Mouse (Mus musculus) hindbrain, embryonic 14.5 days (tissue): ENCODE results near the gene Adarb1. TPM values are rescaled to one million over a fixed set of nuclear protein-coding genes. Genes with fewer than 3 reads are reported as not detected.
A peak's percentile ranks its signal among the peaks of the same experiment; 100 is the strongest.

ENCODE experiments used
- ATAC-seq: fragments of 200-750 bp; cut with Nextera tagmentation; 2 replicates; pipeline ENCODE4 v1.8.0; 2017; ENCODE audit warnings: moderate number of reproducible peaks, mild to moderate bottlenecking, moderate TSS enrichment, moderate library complexity; ENCODE audit not compliant: low FRiP score
- DNase-seq: peaks from one replicate; pipeline ENCODE4 v3.0.0-alpha.2; 2015; ENCODE audit warnings: low spot score
- H3K27ac ChIP-seq: fragments of 300-500 bp; sonication (generic); 2 replicates; pipeline ENCODE4 v1.5.1; 2014; ENCODE audit warnings: mild to moderate bottlenecking, moderate library complexity
- H3K27me3 ChIP-seq: fragments of 300-500 bp; sonication (generic); 2 replicates; pipeline ENCODE4 v1.6.1; 2014; ENCODE audit warnings: mild to moderate bottlenecking, low read length, mixed read lengths; ENCODE audit not compliant: control insufficient read depth, insufficient read depth
- H3K36me3 ChIP-seq: fragments of 300-500 bp; sonication (generic); replicated peaks from 2 replicates; pipeline ENCODE4 v1.6.1; 2014; ENCODE audit not compliant: control insufficient read depth, insufficient read depth
- H3K4me1 ChIP-seq: fragments of 300-500 bp; sonication (generic); replicated peaks from 2 replicates; pipeline ENCODE4 v1.6.1; 2014; ENCODE audit warnings: antibody characterized with exemption, low read length, mixed read lengths; ENCODE audit not compliant: control insufficient read depth, insufficient read depth
- H3K4me2 ChIP-seq: fragments of 300-500 bp; sonication (generic); replicated peaks from 2 replicates; pipeline ENCODE4 v1.6.1; 2014; ENCODE audit warnings: mild to moderate bottlenecking, moderate library complexity
- H3K4me3 ChIP-seq: fragments of 300-500 bp; sonication (generic); replicated peaks from 2 replicates; pipeline ENCODE4 v1.5.1; 2014; ENCODE audit warnings: mild to moderate bottlenecking, low read length
- H3K9ac ChIP-seq: fragments of 300-500 bp; sonication (generic); 2 replicates; pipeline ENCODE4 v1.6.1; 2014
- H3K9me3 ChIP-seq: fragments of 300-500 bp; sonication (generic); 2 replicates; pipeline ENCODE4 v1.6.1; 2016; ENCODE audit warnings: low read length; ENCODE audit not compliant: control insufficient read depth
- WGBS: fragments of 180-500 bp; shearing (Covaris S2); extraction: QIAGEN DNeasy Blood & Tissue Kit; methylation state at CpG from one replicate; pipeline ENCODE4 v1.1.7; 2014; 5-methylcytosine and 5-hydroxymethylcytosine counted together
- polyA plus RNA-seq: library from polyadenylated mRNA; unstranded; fragments of >200 nt; fragmentation: Nextera tagmentation; extraction: Ambion mirVana; gene quantifications from 2 replicates; pipeline ENCODE4 v1.2.1, GENCODE M21; 2014

Gene Adarb1
- polyA plus RNA-seq, 1 experiment from 2014 or later, result 20.7 TPM

DNA sequence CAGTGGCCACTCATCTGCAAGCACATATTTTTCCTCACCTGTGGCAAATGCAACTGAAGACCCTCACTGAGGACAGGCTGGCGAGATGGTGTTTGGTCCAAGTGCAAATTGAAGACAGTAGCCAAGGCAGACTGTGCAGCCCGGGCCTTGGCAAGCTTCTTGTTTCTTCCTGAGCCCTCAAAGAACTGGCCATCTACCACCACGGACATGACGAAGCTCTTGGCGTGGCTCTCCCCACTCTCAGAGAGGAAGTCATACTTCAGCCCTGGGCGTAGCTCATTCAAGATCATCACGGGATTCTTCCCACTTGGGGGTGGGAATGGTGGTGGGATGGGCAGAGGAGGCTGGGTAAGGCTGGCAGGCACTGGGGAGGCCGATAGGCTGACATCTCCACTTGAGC is 96.5 kb downstream of the Adarb1 start:
- H3K4me1 ChIP-seq, result no peaks in the 10 kb centered on the region
- no peaks in the 10 kb centered on the region for H3K27me3 ChIP-seq
- 0 out of 2 replicates have a peak, but pooled peaks cover 9% of the 10 kb centered on the region for H3K36me3 ChIP-seq
- ATAC-seq (no peak), DNase-seq (no peak)
- no peak overlapping the region for H3K4me2 ChIP-seq
- no peak overlapping the region for H3K9ac ChIP-seq
- H3K27ac ChIP-seq, result no peak overlapping the region
- H3K9me3 ChIP-seq, result no peaks in the 10 kb centered on the region
- H3K4me3 ChIP-seq, result no peak overlapping the region
- 93% methylated on average over 8 of the region's 8 CpGs for whole genome bisulfite sequencing

GRCm38 (mm10) chr10:77321001-77321400 is 97.1 kb downstream of the Adarb1 start:
- no peak for ATAC-seq
- Histone ChIP-seq H3K9me3 (no peaks in the 10 kb centered on the region), H3K4me1 (no peaks in the 10 kb centered on the region), H3K9ac (no peak overlapping the region), H3K4me2 (no peak overlapping the region), H3K27ac (no peak overlapping the region), H3K4me3 (no peak overlapping the region), H3K27me3 (no peaks in the 10 kb centered on the region), H3K36me3 (0 out of 2 replicates have a peak, but pooled peaks cover 9% of the 10 kb centered on the region)
- WGBS, result 85% methylated on average over 1 of the region's 1 CpGs
- DNase-seq, result no peak

DNA sequence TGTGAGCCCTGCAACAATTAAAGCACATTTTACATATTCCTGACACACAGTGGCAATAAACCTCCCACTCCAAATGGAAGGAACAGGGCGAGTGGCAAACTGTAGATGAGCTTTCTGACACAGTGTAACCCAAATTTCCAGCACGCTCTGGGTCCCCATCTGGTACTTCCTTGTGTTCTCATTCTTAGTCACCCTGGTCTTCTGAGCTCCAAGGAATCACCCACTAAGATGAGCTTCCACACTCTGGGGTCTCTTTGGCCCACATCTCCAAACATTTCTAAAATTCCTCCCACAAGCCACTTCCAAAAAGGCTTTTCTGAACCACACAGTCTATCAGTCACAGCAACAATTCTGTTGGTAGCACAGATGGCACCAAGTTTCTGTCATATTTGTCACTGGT is 102.4 kb downstream of the Adarb1 start:
- no peak for DNase-seq
- 97% methylated on average over 2 of the region's 2 CpGs for WGBS
- ATAC-seq, result no peak

GRCm38 (mm10) chr10:77314711-77315266 is 103.3 kb downstream of the Adarb1 start:
- no peak for DNase-seq
- Histone ChIP-seq H3K27me3 (no peaks in the 10 kb centered on the region), H3K4me2 (no peak overlapping the region), H3K4me1 (no peaks in the 10 kb centered on the region), H3K9me3 (no peaks in the 10 kb centered on the region), H3K4me3 (no peak overlapping the region), H3K27ac (no peak overlapping the region), H3K36me3 (peaks cover 24% of the 10 kb centered on the region), H3K9ac (no peak overlapping the region)
- 85% methylated on average over 9 of the region's 9 CpGs for whole genome bisulfite sequencing
- no peak for ATAC-seq

More for the DNA sequence above, 102.4 kb downstream of the Adarb1 start:
- H3K4me2 ChIP-seq, result no peak overlapping the region
- no peaks in the 10 kb centered on the region for H3K27me3 ChIP-seq
- no peak overlapping the region for H3K4me3 ChIP-seq
- no peaks in the 10 kb centered on the region for H3K4me1 ChIP-seq
- no peak overlapping the region for H3K27ac ChIP-seq
- H3K9me3 ChIP-seq, result no peaks in the 10 kb centered on the region
- no peak overlapping the region for H3K9ac ChIP-seq
- H3K36me3 ChIP-seq, result peaks cover 17% of the 10 kb centered on the region

GRCm38 (mm10) chr10:77308978-77309377 is 109.1 kb downstream of the Adarb1 start:
- ATAC-seq (no peak), DNase-seq (no peak)
- no peaks in the 10 kb centered on the region for H3K9me3 ChIP-seq
- H3K4me2 ChIP-seq, result no peak overlapping the region
- no peak overlapping the region for H3K9ac ChIP-seq
- 59% methylated on average over 10 of the region's 10 CpGs for WGBS
- peaks cover 14% of the 10 kb centered on the region; the same call in 1 of the 2 replicates for H3K4me1 ChIP-seq
- no peak overlapping the region for H3K4me3 ChIP-seq
- peaks cover 24% of the 10 kb centered on the region for H3K36me3 ChIP-seq
- no peaks in the 10 kb centered on the region for H3K27me3 ChIP-seq
- H3K27ac ChIP-seq, result no peak overlapping the region

- Histone ChIP-seq H3K36me3 (peaks cover 28% of the 10 kb centered on the region), H3K4me3 (no peak overlapping the region), H3K4me2 (no peak overlapping the region), H3K9ac (no peak overlapping the region), H3K4me1 (peaks cover 14% of the 10 kb centered on the region; the same call in 1 of the 2 replicates), H3K27me3 (no peaks in the 10 kb centered on the region), H3K27ac (peak overlapping the region; percentile 57), H3K9me3 (no peaks in the 10 kb centered on the region)
- DNase-seq (no peak), ATAC-seq (no peak)
- WGBS, result 71% methylated on average over 8 of the region's 8 CpGs
These were observed 112.3 kb downstream of the Adarb1 start for GRCm38 (mm10) chr10:77305766-77306165.

GRCm38 (mm10) chr10:77304840-77305533 is 113.1 kb downstream of the Adarb1 start:
- Histone ChIP-seq H3K4me1 (peaks cover 14% of the 10 kb centered on the region; the same call in 1 of the 2 replicates), H3K36me3 (peaks cover 26% of the 10 kb centered on the region), H3K9me3 (no peaks in the 10 kb centered on the region), H3K4me2 (no peak overlapping the region), H3K27ac (peak overlapping the region; percentile 57), H3K9ac (no peak overlapping the region), H3K27me3 (no peaks in the 10 kb centered on the region), H3K4me3 (no peak overlapping the region)
- WGBS, result 16% methylated on average over 4 of the region's 4 CpGs
- ATAC-seq (peak; percentile 64; the same call in 1 of the 2 replicates), DNase-seq (peak; percentile 58)

- no peak for ATAC-seq
- no peak overlapping the region for H3K4me3 ChIP-seq
These were observed 113.7 kb downstream of the Adarb1 start for GRCm38 (mm10) chr10:77304362-77304761.

GRCm38 (mm10) chr10:77300934-77301297 is 117.2 kb downstream of the Adarb1 start:
- peaks cover 14% of the 10 kb centered on the region; the same call in 1 of the 2 replicates for H3K4me1 ChIP-seq
- H3K27ac ChIP-seq, result no peak overlapping the region
- DNase-seq, result no peak
- H3K9me3 ChIP-seq, result no peaks in the 10 kb centered on the region
- 88% methylated on average over 4 of the region's 4 CpGs for WGBS
- no peak for ATAC-seq
- no peak overlapping the region for H3K9ac ChIP-seq
- no peak overlapping the region for H3K4me3 ChIP-seq
- peaks cover 32% of the 10 kb centered on the region for H3K36me3 ChIP-seq
- no peaks in the 10 kb centered on the region for H3K27me3 ChIP-seq
- no peak overlapping the region for H3K4me2 ChIP-seq

More at GRCm38 (mm10) chr10:77304362-77304761, 113.7 kb downstream of the Adarb1 start:
- Histone ChIP-seq H3K9me3 (no peaks in the 10 kb centered on the region), H3K36me3 (peaks cover 26% of the 10 kb centered on the region), H3K4me1 (peaks cover 14% of the 10 kb centered on the region; the same call in 1 of the 2 replicates), H3K4me2 (no peak overlapping the region), H3K27me3 (no peaks in the 10 kb centered on the region), H3K9ac (no peak overlapping the region), H3K27ac (peak overlapping the region; percentile 57; the same call in 1 of the 2 replicates)
- WGBS, result 63% methylated on average over 3 of the region's 3 CpGs
- DNase-seq, result no peak
